Mouse (Mus musculus) layer of hippocampus, postnatal 25 days (tissue): Measurements from ENCODE around the gene Tmem140. TPM values are rescaled to one million over a fixed set of nuclear protein-coding genes. Genes with fewer than 3 reads are reported as not detected.

Experiments
- DNase-seq, 2 experiments: peaks; one replicate each; pipeline ENCODE4 v3.0.0; 2022; ENCODE audit warnings: mixed read lengths in 2 of 2, low spot score in 1 of 2; ENCODE audit errors: extremely low spot score in 1 of 2
- total RNA-seq, 2 experiments: library from RNA; stranded (reverse); gene quantifications; 2 replicates each; pipeline ENCODE4 v1.2.3; 2021

Tmem140 gene
- total RNA-seq, result 1 to 10 TPM; 1.9 to 2.0 TPM

DNA sequence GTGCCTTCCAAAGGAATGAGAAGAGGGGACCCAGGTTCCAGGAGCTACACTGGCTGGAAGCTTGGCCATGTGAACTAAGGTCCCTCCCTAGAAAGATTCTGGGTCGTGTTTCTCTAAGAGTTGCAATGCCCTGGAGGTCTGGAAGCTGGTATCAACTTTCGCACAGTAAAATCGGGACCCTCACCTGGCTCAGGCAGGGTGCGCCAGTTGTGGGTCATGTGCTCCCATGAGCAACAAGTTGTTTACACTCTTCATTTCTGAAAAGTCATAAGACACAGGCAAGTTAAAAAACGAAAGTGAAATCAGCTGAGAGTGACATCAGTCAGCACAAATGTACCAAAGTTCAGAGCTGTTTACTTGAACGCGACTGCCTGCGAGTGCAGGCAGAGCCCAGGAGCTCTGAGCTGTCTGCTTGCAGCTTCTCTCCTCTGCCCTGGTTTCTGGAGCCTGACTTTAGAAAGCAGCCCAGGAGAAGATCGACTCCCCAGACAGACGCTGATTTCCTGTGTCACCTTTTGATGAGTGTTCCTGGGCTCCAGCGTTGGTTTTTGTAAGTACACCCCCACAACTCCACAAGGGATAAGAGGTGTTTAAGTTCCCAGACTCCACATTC is at the start of gene Tmem140:
TSS of gene Tmem140 (plus strand) at position 356 of the 613 bp plus-strand sequence.
- DNase-seq, result no peak

- no peak for DNase-seq
These were observed 38.5 kb upstream of the Tmem140 start for GRCm38 (mm10) chr6:34824406-34824805.

GRCm38 (mm10) chr6:34832352-34832751 is 30.6 kb upstream of the Tmem140 start:
- DNase-seq, result no peak

- no peak for DNase-seq
These were observed 1.3 kb upstream of the Tmem140 start for GRCm38 (mm10) chr6:34861546-34862053.

DNA sequence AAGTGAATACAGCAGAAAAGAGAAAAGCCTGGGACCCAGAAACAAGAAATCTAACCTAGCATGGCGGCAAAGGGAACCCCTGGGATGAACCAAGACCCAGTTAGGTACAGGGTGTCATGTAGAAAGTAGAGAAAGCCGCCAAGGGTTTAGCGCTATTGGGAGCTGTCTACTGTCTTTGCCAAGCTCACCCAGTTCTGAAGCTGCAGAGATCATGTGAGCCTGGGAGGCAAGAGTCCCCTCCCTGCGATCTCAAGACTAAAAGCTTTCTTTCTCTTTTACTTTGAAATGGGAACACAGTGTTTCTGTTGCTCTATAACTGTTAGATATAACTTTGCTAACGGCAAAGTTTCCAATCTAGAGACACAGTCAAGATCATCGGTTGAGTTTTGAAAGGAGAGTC is 565 bp upstream of the Tmem140 start:
- DNase-seq, result no peak

- no peak for DNase-seq
These were observed 1.0 kb downstream of the Tmem140 start for GRCm38 (mm10) chr6:34863786-34864514.

DNA sequence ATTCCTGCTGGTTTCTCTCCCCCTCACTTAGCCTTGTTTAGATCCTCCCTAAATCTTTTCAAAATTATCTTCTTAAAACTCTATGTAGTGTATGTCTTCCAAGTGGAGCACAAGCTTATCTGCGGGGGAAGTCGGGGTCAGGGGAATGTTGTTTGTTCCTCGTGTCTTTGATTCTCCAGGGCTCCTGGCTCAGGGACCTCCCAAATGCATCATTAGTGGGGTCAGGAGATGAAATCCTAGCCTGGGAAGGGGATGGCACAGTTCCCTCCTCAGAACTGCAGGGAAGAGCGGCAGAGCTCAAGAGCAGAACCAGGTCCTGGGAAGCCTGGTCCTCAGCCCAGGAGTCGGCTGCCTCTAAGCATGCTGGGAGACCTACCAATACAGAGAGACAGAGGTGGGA is 2.3 kb downstream of the Tmem140 start:
- no peak for DNase-seq

GRCm38 (mm10) chr6:34865711-34866593 is 3.0 kb downstream of the Tmem140 start:
- no peak for DNase-seq

DNA sequence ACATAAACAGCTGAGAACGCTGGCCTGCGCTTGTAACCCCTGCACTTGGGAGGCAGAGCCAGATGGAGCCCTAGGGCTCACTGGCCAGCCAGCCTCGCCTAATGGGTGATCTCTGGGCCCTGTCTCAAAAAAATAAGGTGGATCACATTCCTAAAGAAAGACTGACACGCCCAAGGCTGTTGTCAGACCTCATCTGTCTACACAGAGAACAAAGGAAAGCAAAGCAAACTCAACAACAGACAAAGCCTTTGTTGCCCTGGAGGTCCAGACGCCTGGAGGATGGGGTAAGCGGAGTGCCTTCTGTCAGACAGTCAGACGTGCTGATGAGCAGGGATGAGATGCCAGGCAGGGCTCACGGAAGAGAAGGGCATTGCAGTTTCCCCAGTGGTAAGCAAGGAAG is 3.8 kb downstream of the Tmem140 start:
- no peak for DNase-seq

DNA sequence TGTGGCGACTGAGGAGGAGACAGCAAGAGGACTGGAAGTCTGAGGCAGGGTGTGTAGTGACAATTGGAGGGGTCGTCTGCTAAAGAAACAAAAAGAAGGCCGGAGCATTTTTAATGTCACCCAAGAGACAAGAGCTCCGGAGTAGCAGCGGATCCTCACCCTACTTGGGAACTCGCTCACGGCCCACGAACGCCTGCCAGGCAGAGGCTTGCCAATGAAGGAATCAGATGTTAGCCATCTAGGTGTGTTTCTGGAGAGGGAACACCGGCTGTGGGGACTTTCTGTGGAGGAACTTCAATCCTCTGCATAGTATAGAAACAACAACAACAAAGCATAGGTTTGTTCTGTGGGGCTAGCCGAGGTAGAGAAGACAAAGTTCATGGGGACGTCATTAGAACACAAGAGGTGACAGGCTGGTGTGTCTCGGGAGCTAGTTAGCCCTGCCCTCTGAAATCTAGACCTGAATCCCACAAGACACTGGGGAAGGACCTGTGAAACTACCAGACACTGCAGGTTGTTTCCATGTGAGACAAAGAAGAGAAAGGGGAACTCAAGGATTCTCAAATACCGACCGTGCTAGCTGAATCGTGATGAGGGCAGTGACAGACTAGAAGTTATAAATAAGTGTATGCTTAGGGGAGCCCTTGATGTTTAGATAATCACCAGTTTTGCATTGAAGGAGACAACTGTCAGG is 4.5 kb downstream of the Tmem140 start:
- DNase-seq, result no peak

DNA sequence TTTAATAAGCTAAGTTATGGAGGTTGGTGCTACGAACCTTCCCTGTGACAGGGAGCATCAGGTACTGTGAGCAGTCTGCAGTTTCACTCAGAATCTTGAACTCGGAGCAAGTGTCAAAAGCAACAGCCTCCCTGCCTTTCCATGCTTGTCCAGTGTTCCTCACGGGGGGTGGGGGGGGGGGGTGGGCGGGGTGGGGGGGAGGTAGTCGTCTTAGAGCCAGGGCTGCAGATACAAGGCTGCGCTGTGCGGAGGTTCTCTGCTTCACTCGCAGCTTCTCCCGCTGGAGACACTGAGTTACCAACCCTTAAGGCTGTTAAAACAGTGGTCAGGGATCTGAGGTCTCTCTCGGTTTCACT is 5.0 kb downstream of the Tmem140 start:
- no peak for DNase-seq

- no peak for DNase-seq
These were observed 5.7 kb downstream of the Tmem140 start for GRCm38 (mm10) chr6:34868507-34869217.

DNA sequence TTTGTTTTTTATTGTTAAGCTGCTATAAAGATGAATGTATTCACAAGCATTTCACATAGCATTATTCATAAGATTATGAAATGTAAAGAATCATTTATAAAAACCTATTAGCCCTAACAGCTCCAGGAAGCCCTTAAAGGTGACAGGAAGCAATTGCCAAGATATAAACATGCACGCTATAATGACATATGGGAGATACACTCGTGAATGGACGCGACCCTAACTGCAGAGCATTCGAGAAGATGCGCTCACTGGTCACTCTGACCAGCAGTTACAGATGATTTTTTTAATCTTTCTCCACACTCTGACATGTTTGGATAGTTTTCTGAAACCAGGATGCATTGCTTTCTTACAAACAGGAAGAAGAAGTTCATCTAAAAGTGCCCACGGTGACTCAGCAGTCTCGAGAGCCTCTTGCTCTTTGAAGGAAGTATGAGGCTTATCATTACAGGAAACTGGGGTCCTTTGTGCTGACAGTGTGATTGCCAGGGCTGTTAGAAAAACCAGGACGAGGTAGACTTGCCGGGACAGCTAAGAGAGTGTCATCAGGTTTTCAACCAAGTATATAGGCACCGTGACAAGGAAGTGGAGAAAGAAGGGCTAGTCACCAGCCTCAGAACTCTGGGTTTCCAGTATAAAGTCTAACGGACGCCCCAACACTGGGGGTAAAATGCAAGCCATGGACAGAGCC is 6.4 kb downstream of the Tmem140 start:
- no peak for DNase-seq

DNA sequence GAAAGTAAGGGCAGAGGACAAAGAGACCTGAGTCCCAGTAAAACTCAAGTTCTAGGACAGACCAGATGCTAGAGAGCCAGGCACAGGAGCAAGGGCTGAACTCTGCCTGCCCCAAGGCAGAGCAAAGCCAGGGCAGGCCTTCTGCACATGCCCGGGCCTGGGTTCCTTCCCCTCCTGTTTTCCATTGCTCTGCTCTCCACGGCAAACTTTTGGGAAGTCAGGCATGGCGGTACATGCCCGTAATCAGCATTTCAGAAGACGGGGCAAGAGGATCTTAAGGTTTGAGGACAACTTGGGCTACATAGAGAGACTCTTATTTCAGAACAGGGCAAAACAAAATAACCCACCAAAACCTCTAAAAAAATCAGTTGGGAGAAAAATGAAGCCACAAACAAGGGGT is 7.2 kb downstream of the Tmem140 start:
- DNase-seq, result no peak

GRCm38 (mm10) chr6:34870724-34871123 is 7.8 kb downstream of the Tmem140 start:
- DNase-seq, result no peak

GRCm38 (mm10) chr6:34871929-34872328 is 9.0 kb downstream of the Tmem140 start:
- peak in 1 of 2 experiments; percentile 2 for DNase-seq

- DNase-seq, result no peak
These were observed 9.9 kb downstream of the Tmem140 start for GRCm38 (mm10) chr6:34872871-34873270.

DNA sequence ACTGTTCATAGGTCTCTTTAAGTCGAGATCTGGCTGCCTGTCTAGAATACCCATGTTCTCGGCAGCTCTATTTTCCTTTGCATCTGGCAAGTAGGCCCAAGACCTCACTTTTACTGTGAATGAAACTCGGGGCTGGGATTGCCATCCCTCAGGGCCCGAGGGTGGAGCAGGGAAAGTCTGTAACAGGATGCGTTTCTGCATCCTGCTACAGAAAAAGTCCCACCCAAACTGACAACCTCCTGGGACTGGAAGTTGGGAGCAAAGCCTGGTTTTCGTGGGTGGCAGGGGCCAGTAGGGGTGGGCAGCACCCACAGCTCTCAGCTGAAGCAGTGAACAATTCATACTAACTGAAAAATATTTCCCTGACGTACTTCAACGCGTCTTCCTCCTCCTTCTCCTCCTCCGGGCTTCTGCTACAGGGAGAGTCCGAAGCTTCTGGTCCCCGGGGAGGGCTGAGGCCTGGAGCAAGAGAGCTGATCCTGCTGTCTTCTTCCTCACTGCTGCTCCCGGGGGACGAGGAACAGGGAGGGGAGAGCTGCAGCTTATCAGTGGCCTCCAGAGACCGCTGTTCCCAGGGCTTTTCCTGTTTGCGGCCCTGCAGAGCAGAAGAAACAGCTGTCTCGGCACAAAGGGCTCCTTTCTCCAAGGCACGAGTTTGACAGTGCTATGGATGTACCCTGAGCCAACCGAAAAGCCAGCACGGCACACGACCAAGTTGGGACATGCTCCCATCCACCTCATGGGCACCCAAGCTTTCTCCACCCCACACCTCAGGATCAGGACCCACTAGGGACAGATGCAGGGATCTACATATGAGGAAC is 11.4 kb downstream of the Tmem140 start:
- DNase-seq, result peak in 1 of 2 experiments; percentile 5
